Mouse (Mus musculus) lung, embryonic 14.5 days (tissue): ENCODE results near the gene Hagh. TPM values are rescaled to one million over a fixed set of nuclear protein-coding genes. Genes with fewer than 3 reads are reported as not detected.
A peak's percentile ranks its signal among the peaks of the same experiment; 100 is the strongest.

Experiments used
- ATAC-seq: fragments of 200-750 bp; cut with Nextera tagmentation; 2 replicates; pipeline ENCODE4 v1.8.0; 2017; ENCODE audit warnings: mild to moderate bottlenecking, moderate TSS enrichment, moderate library complexity; ENCODE audit not compliant: insufficient read depth
- DNase-seq: peaks from one replicate; pipeline ENCODE4 v3.0.0-alpha.2; 2015
- H3K27ac ChIP-seq: fragments of 300-500 bp; sonication (generic); 2 replicates; pipeline ENCODE4 v1.5.1; 2014; ENCODE audit warnings: low read depth, mild to moderate bottlenecking, moderate library complexity
- H3K27me3 ChIP-seq: fragments of 300-500 bp; sonication (generic); 2 replicates; pipeline ENCODE4 v1.6.1; 2014; ENCODE audit warnings: low read length, control low read depth; ENCODE audit not compliant: insufficient read depth
- H3K36me3 ChIP-seq: fragments of 300-500 bp; sonication (generic); 2 replicates; pipeline ENCODE4 v1.6.1; 2014; ENCODE audit warnings: control low read depth; ENCODE audit not compliant: insufficient read depth
- H3K4me1 ChIP-seq: fragments of 300-500 bp; sonication (generic); 2 replicates; pipeline ENCODE4 v1.6.1; 2014; ENCODE audit warnings: antibody characterized with exemption, control low read depth; ENCODE audit not compliant: insufficient read depth
- H3K4me2 ChIP-seq: fragments of 300-500 bp; sonication (generic); 2 replicates; pipeline ENCODE4 v1.6.1; 2014; ENCODE audit warnings: mild to moderate bottlenecking
- H3K4me3 ChIP-seq: fragments of 300-500 bp; sonication (generic); 2 replicates; pipeline ENCODE4 v1.5.1; 2014; ENCODE audit warnings: low read depth, low read length
- H3K9ac ChIP-seq: fragments of 300-500 bp; sonication (generic); 2 replicates; pipeline ENCODE4 v1.6.1; 2014
- H3K9me3 ChIP-seq: fragments of 300-500 bp; sonication (generic); 2 replicates; pipeline ENCODE4 v1.6.1; 2016; ENCODE audit warnings: low read depth, low read length, control low read depth
- CTCF ChIP-seq: IDR thresholded peaks from 2 replicates; pipeline ENCODE4 v1.5.1; 2016; ENCODE audit warnings: antibody characterized with exemption, low read depth
- WGBS: fragments of 180-500 bp; shearing (Covaris S2); extraction: QIAGEN DNeasy Blood & Tissue Kit; methylation state at CpG from one replicate; pipeline ENCODE4 v1.1.7; 2014; 5-methylcytosine and 5-hydroxymethylcytosine counted together
- polyA plus RNA-seq: library from polyadenylated mRNA; unstranded; fragments of >200 nt; fragmentation: Nextera tagmentation; extraction: Ambion mirVana; gene quantifications from 2 replicates; pipeline ENCODE4 v1.2.1, GENCODE M21; 2014

The Hagh gene
- polyA plus RNA-seq, 1 experiment from 2014 or later = 24.8 TPM

DNA sequence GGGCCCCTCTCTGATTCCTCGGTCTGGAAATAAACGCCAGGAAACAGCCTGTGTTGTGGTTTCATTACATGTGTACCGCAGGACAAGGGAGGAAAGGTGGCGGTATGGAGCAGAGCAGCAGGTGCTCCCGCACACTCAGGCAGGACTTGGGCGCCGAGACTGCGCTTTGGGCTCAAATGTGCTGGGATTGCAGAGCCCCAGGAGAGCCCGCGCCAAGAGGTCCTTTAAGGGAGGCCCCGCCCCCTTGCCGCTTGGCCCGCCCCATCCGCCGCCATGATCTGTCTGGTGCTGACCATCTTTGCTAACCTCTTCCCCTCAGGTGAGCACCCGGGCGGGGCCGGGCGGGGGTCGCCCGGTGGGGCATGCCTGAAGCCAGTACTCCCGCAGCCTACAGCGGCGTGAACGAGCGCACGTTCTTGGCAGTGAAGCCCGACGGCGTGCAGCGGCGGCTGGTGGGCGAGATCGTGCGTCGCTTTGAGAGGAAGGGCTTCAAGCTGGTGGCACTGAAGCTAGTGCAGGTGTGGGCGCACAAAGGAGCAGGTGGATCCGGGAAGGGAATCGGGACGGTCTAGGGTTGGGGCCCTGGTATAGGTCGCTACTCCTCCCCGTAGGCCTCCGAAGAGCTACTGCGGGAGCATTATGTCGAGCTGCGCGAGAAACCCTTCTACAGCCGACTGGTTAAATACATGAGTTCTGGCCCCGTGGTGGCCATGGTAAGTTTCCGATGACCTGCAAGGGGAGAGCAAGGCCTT is 56.5 kb downstream of the Hagh start, which contains the start of gene Nme3:
Gene Nme3 (plus strand): TSS at position 260 of the 752 bp plus-strand sequence.
- Histone ChIP-seq H3K4me1 (peaks cover 4% of the 10 kb centered on the region), H3K36me3 (peaks cover 70% of the 10 kb centered on the region), H3K4me3 (peak within 1 kb of the TSS; percentile 90), H3K27ac (peak within 1 kb of the TSS; percentile 82), H3K4me2 (peak within 1 kb of the TSS; percentile 96), H3K9me3 (no peaks in the 10 kb centered on the region), H3K9ac (peak within 1 kb of the TSS; percentile 82), H3K27me3 (no peaks in the 10 kb centered on the region)
- ATAC-seq = peak; percentile 82
- TF ChIP-seq CTCF = peak; percentile 36
- DNase-seq = peak; percentile 83
- 1% methylated on average over 50 of the region's 50 CpGs for WGBS

DNA sequence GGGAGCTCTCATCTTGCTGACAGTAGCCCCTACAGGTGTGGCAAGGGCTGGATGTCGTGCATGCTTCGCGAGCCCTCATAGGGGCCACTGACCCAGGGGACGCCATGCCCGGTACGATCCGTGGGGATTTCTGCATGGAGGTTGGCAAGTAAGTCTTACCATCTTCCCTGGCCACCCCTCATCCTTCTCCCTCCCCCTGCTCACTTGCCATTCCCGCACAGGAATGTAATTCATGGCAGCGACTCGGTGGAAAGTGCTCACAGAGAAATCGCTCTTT is 57.0 kb downstream of the Hagh start:
- no peak for ATAC-seq
- TF ChIP-seq CTCF = no peak
- H3K4me3 ChIP-seq = peak overlapping the region; percentile 90
- 26% methylated on average over 11 of the region's 11 CpGs for WGBS
- no peaks in the 10 kb centered on the region for H3K27me3 ChIP-seq
- no peaks in the 10 kb centered on the region for H3K9me3 ChIP-seq
- peaks cover 70% of the 10 kb centered on the region for H3K36me3 ChIP-seq
- DNase-seq = no peak
- H3K9ac ChIP-seq = peak overlapping the region; percentile 82
- peak overlapping the region; percentile 96 for H3K4me2 ChIP-seq
- peak overlapping the region; percentile 58; the same call in 1 of the 2 replicates for H3K27ac ChIP-seq
- H3K4me1 ChIP-seq = peaks cover 4% of the 10 kb centered on the region

GRCm38 (mm10) chr17:24897600-24897999 is 57.7 kb downstream of the Hagh start:
- H3K27me3 ChIP-seq = no peaks in the 10 kb centered on the region
- peaks cover 4% of the 10 kb centered on the region for H3K4me1 ChIP-seq
- peaks cover 70% of the 10 kb centered on the region for H3K36me3 ChIP-seq
- no peak for DNase-seq
- peak overlapping the region; percentile 82; the same call in 1 of the 2 replicates for H3K9ac ChIP-seq
- no peaks in the 10 kb centered on the region for H3K9me3 ChIP-seq
- H3K27ac ChIP-seq = no peak overlapping the region
- no peak for ATAC-seq
- TF ChIP-seq CTCF = no peak
- peak overlapping the region; percentile 96 for H3K4me2 ChIP-seq
- H3K4me3 ChIP-seq = peak overlapping the region; percentile 90
- 58% methylated on average over 4 of the region's 4 CpGs for WGBS

DNA sequence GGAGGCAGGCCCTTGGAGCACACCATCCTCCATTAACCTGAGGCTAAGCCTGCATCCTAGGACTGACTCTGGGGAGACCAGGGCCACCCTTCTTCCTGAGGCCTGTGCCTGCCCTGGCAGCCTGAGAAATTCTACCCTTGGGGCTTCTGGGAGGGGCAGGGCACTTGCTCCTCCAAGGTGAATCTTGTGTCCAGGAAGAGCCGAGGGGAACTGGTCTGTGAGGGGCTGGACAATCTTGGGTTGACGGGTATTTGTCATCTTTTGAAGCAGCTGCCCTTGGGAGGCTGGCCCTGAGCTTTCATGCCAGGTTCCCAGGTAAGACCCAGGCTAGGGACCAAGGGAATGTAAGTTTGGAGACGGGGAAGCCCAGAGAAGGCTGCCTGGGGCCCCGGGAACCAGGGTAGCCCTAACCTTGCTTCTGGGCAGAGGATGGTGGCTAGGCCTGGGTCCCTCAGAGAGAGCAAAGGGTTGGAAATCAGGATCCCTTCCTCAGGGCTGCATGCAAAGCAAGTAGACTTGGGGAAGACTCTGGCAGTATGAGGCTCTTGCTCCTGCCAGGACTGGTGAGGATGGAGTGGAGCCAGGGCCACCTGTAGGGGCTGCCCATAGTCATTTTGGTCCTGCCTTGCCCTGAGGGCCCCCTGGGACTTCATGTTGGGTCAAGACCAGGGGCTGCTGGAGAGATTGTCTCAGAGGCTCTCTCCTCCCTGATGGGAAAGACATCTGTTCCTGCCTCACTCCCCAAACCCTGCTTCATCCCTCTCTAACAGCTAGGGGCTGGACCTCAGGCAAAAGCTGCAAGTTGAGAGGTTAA is 58.3 kb downstream of the Hagh start:
- Histone ChIP-seq H3K27ac (no peak overlapping the region), H3K9me3 (no peaks in the 10 kb centered on the region), H3K4me1 (peaks cover 4% of the 10 kb centered on the region), H3K36me3 (peaks cover 70% of the 10 kb centered on the region), H3K9ac (no peak overlapping the region), H3K4me2 (no peak overlapping the region), H3K27me3 (no peaks in the 10 kb centered on the region), H3K4me3 (peak overlapping the region; percentile 90; the same call in 1 of the 2 replicates)
- ATAC-seq (no peak), DNase-seq (no peak)
- TF ChIP-seq CTCF = no peak
- 71% methylated on average over 4 of the region's 4 CpGs for WGBS

DNA sequence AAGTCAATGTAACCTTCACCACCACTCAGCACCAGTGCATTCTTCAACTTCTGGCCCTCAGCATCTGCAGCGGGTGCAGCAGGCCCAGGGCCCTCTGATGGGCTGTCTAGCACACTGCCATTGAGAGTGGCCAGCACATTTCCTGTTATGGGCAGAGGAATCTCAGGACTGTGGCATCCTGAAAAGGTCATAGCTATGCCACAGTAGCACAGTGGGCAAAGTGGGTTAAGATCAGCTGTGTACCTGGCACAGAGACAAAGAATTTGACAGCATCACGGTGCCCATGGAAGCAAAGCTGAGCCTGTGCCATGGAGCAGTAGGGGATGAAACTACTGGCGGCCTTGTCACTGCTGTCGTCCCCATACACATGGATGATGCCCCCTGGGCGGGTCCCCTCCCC is 59.2 kb downstream of the Hagh start:
- Histone ChIP-seq H3K9ac (no peak overlapping the region), H3K36me3 (peaks cover 73% of the 10 kb centered on the region), H3K9me3 (no peaks in the 10 kb centered on the region), H3K4me2 (no peak overlapping the region), H3K4me1 (peaks cover under 1% of the 10 kb centered on the region), H3K27ac (no peak overlapping the region), H3K27me3 (no peaks in the 10 kb centered on the region), H3K4me3 (no peak overlapping the region)
- DNase-seq (no peak), ATAC-seq (no peak)
- WGBS = 80% methylated on average over 5 of the region's 5 CpGs
- no peak for TF ChIP-seq CTCF

GRCm38 (mm10) chr17:24900014-24900413 is 60.1 kb downstream of the Hagh start:
- TF ChIP-seq CTCF = no peak
- Histone ChIP-seq H3K9ac (no peak overlapping the region), H3K4me1 (no peaks in the 10 kb centered on the region; the same call in 1 of the 2 replicates), H3K4me2 (no peak overlapping the region), H3K9me3 (no peaks in the 10 kb centered on the region), H3K27me3 (no peaks in the 10 kb centered on the region), H3K27ac (no peak overlapping the region), H3K4me3 (no peak overlapping the region), H3K36me3 (peaks cover 81% of the 10 kb centered on the region)
- 85% methylated on average over 6 of the region's 6 CpGs for WGBS
- ATAC-seq (no peak), DNase-seq (no peak)

DNA sequence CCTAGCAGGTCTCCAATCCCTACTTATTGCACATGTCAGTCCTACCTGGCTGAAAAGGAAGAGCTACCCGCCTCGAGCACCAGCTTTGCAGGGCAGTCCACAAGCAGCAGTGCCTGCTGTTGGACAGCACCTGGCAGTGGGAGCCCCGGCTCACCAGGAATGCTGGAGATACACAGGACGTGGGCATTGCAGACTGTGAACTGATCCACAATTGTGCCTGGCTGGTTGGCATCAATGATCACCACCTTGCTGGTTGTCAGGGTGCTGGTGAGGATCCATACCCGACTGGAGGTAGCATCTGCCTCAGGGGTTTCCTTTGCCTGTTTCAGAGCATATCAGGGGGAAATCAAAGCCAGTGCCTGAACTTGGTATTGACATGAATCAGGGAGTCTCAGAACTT is 62.2 kb downstream of the Hagh start:
- Histone ChIP-seq H3K9me3 (no peaks in the 10 kb centered on the region), H3K36me3 (peaks cover 100% of the 10 kb centered on the region)
- 89% methylated on average over 5 of the region's 5 CpGs for WGBS

More for the DNA sequence above, 62.2 kb downstream of the Hagh start:
- H3K4me3 ChIP-seq = no peak overlapping the region
- no peak for ATAC-seq
- DNase-seq = no peak
- no peaks in the 10 kb centered on the region for H3K4me1 ChIP-seq
- H3K4me2 ChIP-seq = no peak overlapping the region
- no peak for TF ChIP-seq CTCF
- H3K27me3 ChIP-seq = no peaks in the 10 kb centered on the region
- H3K27ac ChIP-seq = no peak overlapping the region
- H3K9ac ChIP-seq = no peak overlapping the region
